Mouse (Mus musculus): ENCODE measurements at regions not wholly inside any gene's neighbourhood (a gene's known extent, or its start where the extent isn't known, plus 50 kb on each side); places are given as distances from the start of the nearest gene placed in this dataset.

GRCm38 (mm10) chr10:6007238-6007972, 85.2 kb upstream of the Rgs17 start:
- TF ChIP-seq CTCF (IDR thresholded peaks at IDR 0.05; ENCODE audit: borderline replicate concordance, insufficient read depth, low read length) (no peak), POLR2A (IDR thresholded peaks at IDR 0.05; ENCODE audit: low read depth, low read length) (no peak)
